In genomic region chr5:92714886-92715285, GRCm38 (mm10) we compare ENCODE assay signal across 15 mouse cellular contexts.
"Had no signal": no experiment of that assay in that cellular context is flagged by ENCODE, and none has a peak within 500 bp of the region (broad histone marks: within the 10 kb centered on the region; RNA-seq: fewer than 3 reads in every experiment).

No protein-coding gene starts in this region.

- H3K9me3 ChIP-seq: limb, embryonic 12.5 days; limb, embryonic 15.5 days; liver, embryonic 12.5 days; liver, embryonic 15.5 days had no signal

- DNase-seq: kidney, adult 2 months; kidney, postnatal 36 days; lung, adult 2 months; lung, postnatal 14 days; lung, postnatal 4 days; midbrain, embryonic 14.5 days; thymus, adult 18-20 months; thymus, postnatal 36 days had no signal

- H3K27me3 ChIP-seq: limb, embryonic 12.5 days; limb, embryonic 15.5 days; liver, embryonic 12.5 days; liver, embryonic 15.5 days had no signal

- H3K27ac ChIP-seq: kidney, postnatal 0 days; left cerebral cortex, adult 2 months; limb, embryonic 12.5 days; limb, embryonic 15.5 days; liver, embryonic 12.5 days; liver, embryonic 15.5 days had no signal

- H3K9ac ChIP-seq: limb, embryonic 12.5 days; limb, embryonic 15.5 days; liver, embryonic 12.5 days; liver, embryonic 15.5 days had no signal

- ATAC-seq: liver, embryonic 12.5 days had no signal

- H3K4me1 ChIP-seq: limb, embryonic 15.5 days; liver, embryonic 12.5 days had no signal

- H3K4me2 ChIP-seq: limb, embryonic 12.5 days; limb, embryonic 15.5 days; liver, embryonic 12.5 days; liver, embryonic 15.5 days; midbrain, embryonic 11.5 days had no signal

- H3K4me3 ChIP-seq: left cerebral cortex, adult 2 months; limb, embryonic 12.5 days; limb, embryonic 15.5 days; liver, embryonic 12.5 days; liver, embryonic 15.5 days had no signal

- H3K36me3 ChIP-seq: limb, embryonic 12.5 days; limb, embryonic 15.5 days; liver, embryonic 12.5 days; liver, embryonic 15.5 days had no signal
